Mouse (Mus musculus) G1E (cell line): ENCODE results near the gene Med15.

Source experiments
- CTCF ChIP-seq: IDR thresholded peaks from 2 replicates; pipeline ENCODE4 v1.5.1; 2012; ENCODE audit warnings: low read depth, low read length, inconsistent platforms, mixed read lengths
- GATA1 ChIP-seq: IDR thresholded peaks from 2 replicates; pipeline ENCODE4 v1.6.1; 2012; ENCODE audit warnings: borderline replicate concordance, low read length, inconsistent platforms, mixed read lengths

DNA sequence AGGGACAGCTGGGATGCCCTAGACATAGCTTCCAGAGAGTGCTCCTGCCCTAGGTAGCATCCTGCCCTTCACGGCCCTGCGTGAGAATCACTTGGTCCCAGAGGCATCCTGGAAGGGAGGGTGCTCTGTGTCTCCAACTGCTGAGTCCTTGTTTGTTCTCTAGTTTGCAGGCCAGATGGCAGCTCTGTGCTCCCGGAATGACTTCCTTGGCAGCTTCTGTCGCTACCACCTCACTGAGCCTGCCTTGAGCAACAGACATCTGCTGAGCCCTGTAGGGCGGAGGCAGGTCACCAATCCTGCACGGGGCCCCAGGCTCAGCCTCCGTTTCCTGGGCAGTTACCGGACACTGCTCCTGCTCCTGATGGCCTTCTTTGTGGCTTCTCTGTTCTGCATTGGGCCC, 90.4 kb downstream of the Med15 start:
- TF ChIP-seq CTCF (no peak), GATA1 (no peak)
